Mouse (Mus musculus): ENCODE data around the gene Fam222b. TPM values are rescaled to one million over a fixed set of nuclear protein-coding genes. Genes with fewer than 3 reads are reported as not detected.
"Not testable (repeated sequence)": the region's sequence is repeated elsewhere in the genome, so short reads cannot be mapped to it uniquely, and the experiment has no call there.

Gene Fam222b
- 5.9 and 7.5 TPM in 2 replicates for polyA plus RNA-seq (2015; fragmentation: Nextera tagmentation; extraction: Ambion mirVana)

GRCm38 (mm10) chr11:78094504-78095143 lies at the start of gene Fam222b:
Gene Fam222b, plus strand, starts transcription at chr11:78094660.
- 2% methylated on average over 38 of the region's 38 CpGs for WGBS (ENCODE audit: insufficient replicate concordance)
- H3K9ac ChIP-seq (replicated peaks), result peak within 1 kb of the TSS; percentile 76
- peak within 1 kb of the TSS; percentile 84 for H3K27ac ChIP-seq (ENCODE audit: low read depth)
- peak within 1 kb of the TSS; percentile 80 for H3K4me3 ChIP-seq (ENCODE audit: low read depth, low read length)
- ATAC-seq (peak; percentile 95), DNase-seq (peak; percentile 92)
- H3K9me3 ChIP-seq (ENCODE audit: low read length), result no peaks in the 10 kb centered on the region
- 0 out of 2 replicates have a peak, but pooled peaks cover 2% of the 10 kb centered on the region for H3K36me3 ChIP-seq (replicated peaks; ENCODE audit: insufficient read depth, low read length)
- peaks cover 22% of the 10 kb centered on the region for H3K4me1 ChIP-seq (ENCODE audit: insufficient read depth)
- TF ChIP-seq CTCF (IDR thresholded peaks at IDR 0.05; ENCODE audit: low read depth), result no peak
- no peak for TF ChIP-seq EP300 (IDR thresholded peaks at IDR 0.05; ENCODE audit: low read depth)
- peak within 1 kb of the TSS; percentile 92 for H3K4me2 ChIP-seq (ENCODE audit: low read depth, low read length)
- H3K27me3 ChIP-seq (ENCODE audit: insufficient read depth, low read length), result no peaks in the 10 kb centered on the region

- no peaks in the 10 kb centered on the region for H3K4me1 ChIP-seq (ENCODE audit: insufficient read depth)
- no peak overlapping the region for H3K4me2 ChIP-seq (ENCODE audit: low read depth, low read length)
- 49% methylated on average over 5 of the region's 5 CpGs for WGBS (ENCODE audit: insufficient replicate concordance)
- no peaks in the 10 kb centered on the region for H3K36me3 ChIP-seq (replicated peaks; ENCODE audit: insufficient read depth, low read length)
- H3K4me3 ChIP-seq (ENCODE audit: low read depth, low read length), result no peak overlapping the region
- no peaks in the 10 kb centered on the region for H3K27me3 ChIP-seq (ENCODE audit: insufficient read depth, low read length)
- no peaks in the 10 kb centered on the region for H3K9me3 ChIP-seq (ENCODE audit: low read length)
- H3K9ac ChIP-seq (replicated peaks), result no peak overlapping the region
- ATAC-seq, result peak; percentile 97
- H3K27ac ChIP-seq (ENCODE audit: low read depth), result peak overlapping the region; percentile 86
- DNase-seq, result peak; percentile 81
- TF ChIP-seq EP300 (IDR thresholded peaks at IDR 0.05; ENCODE audit: low read depth), result peak; percentile 49
- no peak for TF ChIP-seq CTCF (IDR thresholded peaks at IDR 0.05; ENCODE audit: low read depth)
Measured at GRCm38 (mm10) chr11:78044758-78045251, 49.7 kb upstream of the Fam222b start.

DNA sequence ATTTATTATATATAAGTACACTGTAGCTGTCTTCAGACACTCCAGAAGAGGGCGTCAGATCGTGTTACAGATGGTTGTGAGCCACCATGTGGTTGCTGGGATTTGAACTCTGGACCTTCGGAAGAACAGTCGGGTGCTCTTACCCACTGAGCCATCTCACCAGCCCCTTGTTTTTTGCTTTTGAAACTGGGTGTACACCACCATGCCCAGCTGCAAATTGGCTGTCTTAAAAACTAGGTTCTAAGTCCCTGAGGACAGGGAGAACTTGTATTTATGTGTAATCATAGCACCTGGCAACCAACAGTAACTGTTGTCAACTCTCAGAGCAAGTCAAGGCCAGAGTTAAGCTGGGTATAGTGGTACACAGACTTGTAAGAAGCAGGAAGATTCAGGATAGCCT lies 45.8 kb upstream of the Fam222b start:
- not testable (repeated sequence) for H3K36me3 ChIP-seq (replicated peaks; ENCODE audit: insufficient read depth, low read length); H3K4me1 ChIP-seq (ENCODE audit: insufficient read depth); H3K27ac ChIP-seq (ENCODE audit: low read depth); H3K4me3 ChIP-seq (ENCODE audit: low read depth, low read length); DNase-seq; H3K9ac ChIP-seq (replicated peaks); H3K27me3 ChIP-seq (ENCODE audit: insufficient read depth, low read length); ATAC-seq; H3K9me3 ChIP-seq (ENCODE audit: low read length); H3K4me2 ChIP-seq (ENCODE audit: low read depth, low read length)
- WGBS (ENCODE audit: insufficient replicate concordance), result 100% methylated on average over 2 of the region's 4 CpGs

- Histone ChIP-seq H3K9me3 (ENCODE audit: low read length) (no peaks in the 10 kb centered on the region), H3K4me2 (ENCODE audit: low read depth, low read length) (no peak overlapping the region; the same call in 1 of the 2 replicates), H3K4me1 (ENCODE audit: insufficient read depth) (peaks cover 10% of the 10 kb centered on the region; the same call in 1 of the 2 replicates), H3K27ac (ENCODE audit: low read depth) (no peak overlapping the region), H3K4me3 (ENCODE audit: low read depth, low read length) (no peak overlapping the region), H3K36me3 (replicated peaks; ENCODE audit: insufficient read depth, low read length) (peaks cover 20% of the 10 kb centered on the region), H3K27me3 (ENCODE audit: insufficient read depth, low read length) (no peaks in the 10 kb centered on the region), H3K9ac (replicated peaks) (0 out of 2 replicates have a peak overlapping the region, but pooled peaks have one; percentile 30)
- no peak for TF ChIP-seq EP300 (IDR thresholded peaks at IDR 0.05; ENCODE audit: low read depth)
- no peak for TF ChIP-seq CTCF (IDR thresholded peaks at IDR 0.05; ENCODE audit: low read depth)
- ATAC-seq (no peak), DNase-seq (no peak)
- WGBS (ENCODE audit: insufficient replicate concordance), result 59% methylated on average over 8 of the region's 8 CpGs
Measured at GRCm38 (mm10) chr11:78053078-78053477, 41.4 kb upstream of the Fam222b start.

GRCm38 (mm10) chr11:78056946-78057345 lies 37.5 kb upstream of the Fam222b start:
- Histone ChIP-seq H3K27me3 (ENCODE audit: insufficient read depth, low read length) (no peaks in the 10 kb centered on the region), H3K9me3 (ENCODE audit: low read length) (no peaks in the 10 kb centered on the region), H3K9ac (replicated peaks) (no peak overlapping the region), H3K4me3 (ENCODE audit: low read depth, low read length) (no peak overlapping the region), H3K4me2 (ENCODE audit: low read depth, low read length) (no peak overlapping the region), H3K4me1 (ENCODE audit: insufficient read depth) (peaks cover 23% of the 10 kb centered on the region), H3K27ac (ENCODE audit: low read depth) (no peak overlapping the region), H3K36me3 (replicated peaks; ENCODE audit: insufficient read depth, low read length) (peaks cover 30% of the 10 kb centered on the region)
- TF ChIP-seq EP300 (IDR thresholded peaks at IDR 0.05; ENCODE audit: low read depth) (no peak), CTCF (IDR thresholded peaks at IDR 0.05; ENCODE audit: low read depth) (no peak)
- ATAC-seq (no peak), DNase-seq (no peak)
- WGBS (ENCODE audit: insufficient replicate concordance), result 77% methylated on average over 8 of the region's 8 CpGs

DNA sequence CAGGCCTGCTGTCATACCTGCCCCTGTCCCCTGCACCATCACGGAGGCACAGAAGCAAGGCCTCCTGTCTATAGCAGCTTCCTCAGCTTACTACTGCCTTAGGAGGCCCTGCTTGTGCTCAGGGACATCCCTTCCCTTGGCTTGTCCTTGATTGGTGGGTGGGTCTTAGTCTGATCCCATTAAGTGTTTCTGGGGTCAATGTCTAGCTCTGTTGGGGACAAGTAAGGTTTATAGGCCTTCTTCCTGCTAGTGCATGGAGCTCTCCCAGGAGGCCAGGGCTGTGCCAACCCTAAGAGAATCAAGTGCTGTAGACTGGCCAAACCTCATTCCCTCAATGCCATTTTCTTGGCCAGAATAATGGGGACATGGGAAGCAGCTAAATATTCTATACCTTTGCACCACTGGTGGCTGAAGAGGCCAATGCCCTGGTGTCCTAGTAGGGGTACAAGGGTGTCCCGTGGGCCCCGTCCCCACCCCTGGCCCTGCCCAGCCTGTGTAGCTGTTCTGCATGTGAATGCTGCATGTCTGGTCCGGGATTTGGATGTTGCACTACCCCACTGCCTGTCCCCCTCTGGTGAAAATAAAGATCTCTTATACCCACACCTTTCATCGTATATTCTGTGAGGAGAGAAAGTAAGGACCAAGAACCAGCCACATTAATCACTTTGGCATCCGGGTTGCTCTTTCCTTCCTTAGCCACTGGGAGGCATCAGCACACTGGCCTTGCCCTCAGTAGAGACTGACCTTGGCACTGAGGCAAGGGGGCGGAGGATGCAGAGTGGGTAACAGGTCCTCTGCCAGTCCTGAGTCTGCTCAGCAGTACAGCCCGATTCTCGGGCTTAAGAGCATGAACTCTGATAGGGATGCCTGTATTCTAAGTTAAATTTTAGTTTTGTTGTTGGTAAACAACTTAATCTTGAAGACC lies 34.4 kb upstream of the Fam222b start:
- no peak overlapping the region for H3K4me3 ChIP-seq (ENCODE audit: low read depth, low read length)
- H3K4me1 ChIP-seq (ENCODE audit: insufficient read depth), result peaks cover 16% of the 10 kb centered on the region
- ATAC-seq (peak; percentile 92), DNase-seq (peak; percentile 85)
- H3K9ac ChIP-seq (replicated peaks), result peak overlapping the region; percentile 38
- H3K9me3 ChIP-seq (ENCODE audit: low read length), result no peaks in the 10 kb centered on the region
- peaks cover 25% of the 10 kb centered on the region for H3K36me3 ChIP-seq (replicated peaks; ENCODE audit: insufficient read depth, low read length)
- peak overlapping the region; percentile 36; the same call in 1 of the 2 replicates for H3K27ac ChIP-seq (ENCODE audit: low read depth)
- peak; percentile 38; the same call in 1 of the 2 replicates for TF ChIP-seq EP300 (IDR thresholded peaks at IDR 0.05; ENCODE audit: low read depth)
- TF ChIP-seq CTCF (IDR thresholded peaks at IDR 0.05; ENCODE audit: low read depth), result peak; percentile 99
- H3K27me3 ChIP-seq (ENCODE audit: insufficient read depth, low read length), result no peaks in the 10 kb centered on the region
- WGBS (ENCODE audit: insufficient replicate concordance), result 41% methylated on average over 9 of the region's 9 CpGs
- peak overlapping the region; percentile 49 for H3K4me2 ChIP-seq (ENCODE audit: low read depth, low read length)

All from liver, postnatal 0 days (tissue).